Mouse (Mus musculus): Measurements from ENCODE around the gene Dtd2.

Gene Dtd2

GRCm38 (mm10) chr12:51983625-51984024, 22.7 kb downstream of the Dtd2 start:
- no peak for DNase-seq

DNA sequence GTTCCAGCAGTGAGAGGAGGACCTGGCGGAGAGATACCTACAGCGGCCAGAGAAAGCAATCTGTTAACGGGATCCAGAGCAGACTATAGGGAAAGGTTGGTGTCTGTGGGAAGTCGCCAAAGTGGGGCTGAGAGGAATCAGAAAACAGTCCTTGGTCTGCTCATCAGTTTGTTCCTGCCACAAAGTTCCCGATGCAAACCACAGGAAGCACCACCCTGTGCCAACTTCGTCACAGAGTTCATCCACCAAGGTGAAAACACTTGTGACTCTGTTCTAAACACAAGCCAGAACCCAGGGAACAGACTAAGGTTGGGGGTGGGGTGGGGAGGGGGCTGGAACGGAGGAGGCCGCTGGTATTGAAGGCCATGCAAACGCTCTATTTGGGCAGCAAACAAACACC, 29.8 kb downstream of the Dtd2 start:
- DNase-seq: no peak

DNA sequence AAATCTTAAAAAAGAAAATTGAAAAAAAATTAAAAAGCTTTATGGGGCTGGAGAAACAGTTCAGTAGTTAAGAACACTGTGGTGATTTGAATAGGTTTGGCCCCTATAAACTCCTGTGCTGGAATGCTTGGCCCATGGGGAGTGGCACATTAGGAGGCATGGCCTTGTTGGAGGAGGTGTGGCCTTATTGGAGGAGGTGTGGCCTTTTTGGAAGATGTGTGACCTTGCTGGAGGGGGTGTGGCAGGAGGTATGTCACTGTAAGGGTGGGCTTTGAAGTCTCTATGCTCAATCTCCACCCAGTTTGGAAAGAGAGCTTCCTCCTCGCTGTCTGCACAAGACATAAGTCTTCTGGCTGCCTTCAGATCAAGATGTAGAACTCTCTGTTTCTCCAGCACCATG, 31.9 kb downstream of the Dtd2 start:
- DNase-seq: no peak

DNA sequence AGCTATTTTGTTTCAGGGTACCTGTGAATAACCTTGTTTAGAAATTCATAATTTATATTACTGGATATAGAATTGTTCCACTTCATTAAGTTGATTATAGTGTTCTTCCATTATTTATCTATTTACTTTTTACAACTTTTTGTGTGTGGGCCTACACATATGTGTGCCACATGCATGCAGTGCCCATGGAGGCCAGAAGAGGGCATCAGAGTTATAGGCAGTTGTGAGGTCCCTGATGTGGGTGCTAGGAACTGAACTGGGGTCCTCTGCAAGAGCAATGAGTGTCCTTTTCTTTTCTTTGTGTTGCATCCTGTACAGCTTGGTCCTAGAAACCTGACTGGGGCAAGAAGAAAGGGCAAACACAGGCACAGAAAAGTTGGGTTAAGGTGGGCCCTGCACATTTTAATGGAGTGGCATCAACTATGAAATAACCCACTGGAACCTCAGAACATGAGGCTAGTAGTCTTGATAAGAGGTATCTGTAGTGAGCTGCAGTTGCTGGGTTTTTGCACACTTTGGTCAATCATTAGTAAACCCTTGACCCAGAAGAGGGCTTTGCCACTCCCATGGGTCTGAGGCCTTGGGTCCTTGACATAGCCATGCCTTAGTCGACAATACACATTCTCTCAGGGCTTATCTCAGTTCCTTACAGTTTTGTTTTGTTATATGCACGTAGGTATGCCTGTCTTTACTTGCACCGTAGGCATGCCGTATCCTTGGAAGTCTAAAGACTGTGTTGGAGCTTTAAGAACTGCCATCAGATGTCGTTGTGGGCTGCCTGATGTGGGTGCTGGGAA, 33.8 kb downstream of the Dtd2 start:
- peak; percentile 11 for DNase-seq

GRCm38 (mm10) chr12:51971070-51971664, 35.1 kb downstream of the Dtd2 start, which contains the start of gene Heatr5a:
Heatr5a (minus strand) TSS chr12:51971321.
- peak; percentile 89 for DNase-seq

- DNase-seq: no peak
These were observed 35.8 kb downstream of the Dtd2 start for GRCm38 (mm10) chr12:51970352-51971069.

DNA sequence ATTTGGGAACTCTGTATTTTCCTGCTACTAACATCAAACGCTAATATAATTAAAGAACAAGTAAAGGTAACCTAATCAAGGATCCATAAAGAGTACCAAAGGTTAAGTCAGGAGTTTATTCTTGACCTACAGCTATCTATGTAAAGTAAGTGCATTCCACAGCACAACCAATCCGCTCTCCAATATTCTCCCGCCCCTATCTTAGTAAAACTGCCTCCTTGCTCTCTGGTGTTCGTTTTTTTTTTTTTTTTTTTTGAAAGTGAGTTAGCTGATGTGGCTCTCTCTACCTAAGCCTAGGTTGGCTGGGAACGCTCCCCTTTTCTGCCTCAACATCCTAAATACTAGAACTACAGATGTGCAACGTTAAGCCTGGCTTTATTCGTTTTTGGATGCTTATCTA, 36.4 kb downstream of the Dtd2 start:
- no peak for DNase-seq

DNA sequence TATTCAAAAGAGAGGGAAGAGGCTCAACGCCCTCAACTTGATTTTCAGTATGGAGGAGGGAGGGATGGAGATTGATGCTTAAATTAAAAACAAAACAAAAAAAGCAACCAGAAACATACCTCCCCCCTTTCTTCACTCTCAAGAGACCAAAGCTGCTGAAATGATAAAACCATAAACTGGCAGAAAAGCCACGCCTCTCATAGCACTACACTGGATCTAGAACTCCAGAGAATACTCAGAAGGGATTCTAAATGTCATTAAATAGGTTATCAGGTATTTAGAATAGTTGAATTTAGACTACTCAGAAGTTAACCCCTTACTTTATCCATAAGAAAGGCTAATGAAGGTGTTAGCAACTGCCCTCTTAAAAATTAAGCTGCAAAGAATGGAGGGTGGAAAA, 37.2 kb downstream of the Dtd2 start:
- no peak for DNase-seq

GRCm38 (mm10) chr12:51967915-51968595, 38.2 kb downstream of the Dtd2 start:
- no peak for DNase-seq

DNA sequence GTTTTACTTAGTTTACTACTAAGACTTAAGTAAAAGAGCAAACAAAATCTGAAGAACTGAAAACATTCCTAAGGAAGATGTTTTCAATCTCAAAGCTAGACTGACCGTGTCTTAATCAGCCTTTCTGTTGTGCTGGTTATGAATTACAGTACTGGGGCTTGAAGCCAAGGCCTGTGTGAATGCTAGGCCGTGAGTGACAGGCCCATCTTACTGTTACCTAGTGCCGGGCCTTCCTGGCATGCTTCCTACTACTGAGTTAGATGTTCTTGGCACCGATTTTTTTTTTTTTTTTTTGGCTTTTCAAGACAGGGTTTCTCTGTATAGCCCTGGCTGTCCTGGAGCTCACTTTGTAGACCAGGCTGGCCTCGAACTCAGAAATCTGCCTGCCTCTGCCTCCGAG, 48.7 kb downstream of the Dtd2 start:
- no peak for DNase-seq

DNA sequence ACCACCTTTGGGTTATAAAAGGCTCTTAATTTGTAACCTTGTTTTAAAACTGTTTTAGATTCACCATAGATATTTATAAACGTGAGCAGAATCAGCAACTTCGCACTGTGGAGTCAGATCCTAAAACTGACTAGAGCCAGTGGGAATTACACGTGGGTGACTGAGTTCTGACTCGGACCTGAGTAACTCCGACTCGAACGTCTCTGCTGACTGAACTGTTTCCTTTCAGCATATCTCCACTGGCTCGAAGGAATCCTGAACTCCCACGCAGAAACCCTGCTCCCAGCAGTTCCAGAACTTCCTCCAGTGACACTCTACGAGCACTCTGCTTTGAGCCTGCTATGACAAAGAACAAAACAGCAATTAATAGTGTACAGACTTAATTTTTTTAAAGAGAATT, 54.0 kb downstream of the Dtd2 start:
- no peak for DNase-seq

- no peak for DNase-seq
These were observed 58.8 kb downstream of the Dtd2 start for GRCm38 (mm10) chr12:51947498-51947945.

DNA sequence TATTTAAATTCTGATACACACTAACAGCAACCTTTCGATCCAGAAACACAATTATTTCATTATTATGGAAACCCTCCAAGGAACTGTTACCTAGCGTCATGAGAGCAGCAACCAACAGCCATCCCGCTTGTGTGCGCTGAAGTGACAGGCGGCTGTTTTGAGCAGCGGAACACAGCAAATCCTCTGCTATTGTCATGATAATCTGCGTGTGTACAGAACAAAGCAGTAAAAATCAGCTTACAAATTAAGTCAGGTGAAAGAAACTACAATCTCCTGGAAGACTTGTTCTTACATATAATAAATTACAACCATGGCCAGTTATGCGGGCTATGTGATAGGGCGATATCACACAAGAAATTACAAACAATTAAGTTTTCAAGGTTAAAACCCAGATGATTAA, 61.0 kb downstream of the Dtd2 start:
- DNase-seq: no peak

DNA sequence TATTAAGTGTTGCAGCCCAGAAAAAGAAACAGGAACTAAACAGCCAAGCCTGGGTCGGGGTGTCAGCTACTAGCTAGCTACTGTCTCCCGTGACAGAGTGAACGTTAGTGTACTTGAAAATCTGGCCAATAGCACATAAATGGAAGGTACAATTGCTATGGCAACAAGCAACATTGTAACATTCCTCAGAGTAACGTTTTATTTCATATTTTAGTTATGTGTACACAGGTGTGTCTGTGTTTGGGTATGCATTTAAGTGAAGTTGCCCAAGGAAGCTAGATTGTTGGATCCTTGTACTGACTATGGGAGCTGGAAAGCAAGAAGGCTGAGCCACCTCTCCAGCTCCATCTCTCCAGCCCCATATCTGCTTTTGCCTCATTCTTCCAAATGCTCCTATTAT, 66.5 kb downstream of the Dtd2 start:
- no peak for DNase-seq

All from kidney, adult 11 months (tissue).